Mouse (Mus musculus): ENCODE results near the gene Pnpla2. TPM values are rescaled to one million over a fixed set of nuclear protein-coding genes. Genes with fewer than 3 reads are reported as not detected.

The Pnpla2 gene
- total RNA-seq, 2 experiments from 2014 or later: 23.2 to 30.4 TPM

DNA sequence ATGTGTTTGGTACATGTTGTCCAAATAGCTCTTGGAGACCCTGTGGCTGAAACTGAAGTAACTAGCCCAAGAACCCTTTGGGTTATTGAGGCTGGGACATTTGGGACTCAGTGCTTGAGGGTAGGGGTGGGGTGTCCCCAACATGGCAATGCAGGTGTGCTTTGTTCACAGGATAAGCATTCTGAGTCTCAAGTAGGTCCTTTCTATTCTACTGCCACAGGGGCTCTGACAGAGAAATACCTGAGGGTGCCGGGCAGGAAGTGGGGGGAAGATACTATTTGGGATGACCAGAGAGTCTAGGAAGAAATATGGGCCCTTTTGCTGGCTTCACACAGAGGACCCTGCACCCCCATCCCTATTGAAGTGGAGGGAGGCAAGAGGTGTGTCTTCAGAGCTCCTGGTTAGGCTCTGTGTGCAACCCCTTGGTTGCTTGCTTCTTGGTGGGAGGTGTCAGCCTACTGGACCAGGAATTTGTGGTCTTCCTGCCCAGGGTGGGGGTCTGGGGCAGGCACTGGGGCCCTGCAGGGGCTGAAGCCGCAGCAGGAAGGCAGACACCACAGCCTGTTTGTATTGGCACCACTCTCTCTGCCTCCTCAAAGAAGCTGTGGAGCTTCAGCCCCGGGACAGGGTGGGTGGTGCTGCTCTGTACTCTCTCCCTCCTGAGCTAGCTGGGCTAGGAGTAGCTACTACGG lies 22.7 kb downstream of the Pnpla2 start:
- DNase-seq (ENCODE audit: extremely low spot score in 1 of 2, low spot score in 1 of 2): no peak

DNA sequence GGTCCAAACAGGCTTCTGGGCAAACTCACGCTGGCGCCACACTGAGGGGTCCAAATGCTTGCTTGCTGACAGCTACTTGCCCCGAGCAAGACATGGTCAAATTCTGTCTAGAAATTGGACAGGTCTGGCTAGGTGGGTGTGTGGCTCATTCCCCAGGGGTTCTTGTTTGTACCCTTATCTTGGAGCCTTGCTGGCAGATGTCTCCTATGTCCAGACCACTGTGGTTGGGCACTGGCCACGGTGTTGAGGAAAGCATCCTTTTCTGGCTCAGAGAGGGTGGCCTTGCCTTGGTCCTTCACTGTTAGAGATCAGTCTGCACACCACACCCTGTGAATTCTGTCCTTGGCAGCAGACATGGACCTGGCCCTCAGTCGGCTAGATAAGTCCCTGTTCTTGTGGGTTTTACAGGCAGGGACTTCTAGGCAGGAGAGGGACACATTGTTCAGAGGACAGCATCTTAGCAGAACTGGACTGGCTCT lies 23.3 kb downstream of the Pnpla2 start:
- no peak for DNase-seq (ENCODE audit: extremely low spot score in 1 of 2, low spot score in 1 of 2)

DNA sequence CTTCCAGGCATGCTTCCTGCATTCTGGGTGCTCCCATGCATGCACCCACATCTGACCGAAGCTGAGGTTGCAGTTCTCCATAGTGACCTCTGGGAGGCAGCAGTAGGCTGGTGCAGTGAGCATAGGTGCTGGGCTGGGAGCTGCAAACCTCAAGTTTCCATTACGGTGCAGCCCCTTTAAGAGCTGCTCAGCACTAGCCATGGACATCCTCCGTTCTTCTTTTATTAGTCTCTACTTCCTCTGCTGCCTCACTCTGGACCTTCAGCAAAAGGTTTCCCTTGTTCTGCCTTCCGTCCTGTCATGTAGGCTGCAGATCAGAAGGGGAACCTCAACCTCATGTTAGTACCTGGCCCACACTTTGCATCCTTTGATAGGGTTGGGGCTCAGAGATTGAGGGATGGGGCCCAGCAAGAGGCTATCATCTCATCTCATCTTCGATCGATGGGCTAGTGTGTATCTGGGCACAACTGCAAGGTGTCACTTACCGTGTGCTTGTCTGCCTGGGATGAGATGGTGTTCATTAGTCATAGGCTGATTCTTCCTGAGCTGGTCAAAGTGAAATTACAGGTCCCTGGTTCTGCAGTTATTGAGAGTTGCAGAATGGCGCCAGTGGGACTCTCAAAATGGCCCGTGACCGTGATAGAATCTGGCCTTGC lies 26.0 kb downstream of the Pnpla2 start:
- peak in 1 of 2 experiments; percentile 56 for DNase-seq (ENCODE audit: extremely low spot score in 1 of 2, low spot score in 1 of 2)

DNA sequence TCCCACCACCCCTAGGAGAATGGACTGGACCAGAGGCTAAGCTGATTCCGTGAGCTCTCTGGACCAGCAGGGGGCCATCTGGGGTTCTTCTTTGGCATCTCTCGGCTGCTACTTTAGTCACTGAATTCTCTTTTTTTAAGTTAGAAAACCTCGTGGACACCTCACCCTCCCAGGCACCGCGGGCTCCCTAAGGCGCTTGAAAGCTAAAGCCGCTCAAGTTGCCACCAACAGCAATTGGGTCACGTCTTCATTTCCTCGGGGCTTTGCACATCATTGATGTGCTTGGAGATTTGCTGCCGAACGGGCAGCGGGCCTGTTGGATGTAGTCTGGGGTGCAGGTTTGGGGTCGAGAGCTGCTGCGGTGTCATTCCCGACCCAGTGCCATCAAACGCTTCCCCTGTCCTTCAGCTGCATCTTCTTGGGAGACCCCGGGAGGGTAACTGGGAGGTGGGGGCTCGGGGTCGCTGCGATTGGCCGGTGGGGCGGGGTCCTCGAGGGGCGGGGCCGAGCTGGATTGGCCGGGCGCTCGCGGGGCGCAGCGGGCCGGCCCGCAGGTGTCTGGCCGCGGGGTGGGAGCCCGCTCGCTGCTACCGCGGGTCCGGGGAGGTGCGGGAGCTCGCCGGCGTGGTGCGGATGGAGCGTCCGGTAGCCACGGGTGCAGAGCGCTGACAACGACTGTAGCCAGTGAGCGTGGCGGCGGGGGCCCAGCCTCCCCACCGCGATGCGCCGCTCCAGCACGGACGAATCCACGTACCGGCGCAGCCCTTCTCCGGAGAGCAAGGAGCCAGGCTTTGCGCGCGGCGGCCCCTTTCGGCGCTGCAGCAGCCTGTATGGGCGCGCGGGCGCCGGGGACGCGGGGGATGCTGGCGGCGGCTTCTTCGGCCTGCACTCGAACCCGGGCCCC lies 26.8 kb downstream of the Pnpla2 start:
- DNase-seq (ENCODE audit: extremely low spot score in 1 of 2, low spot score in 1 of 2): no peak

DNA sequence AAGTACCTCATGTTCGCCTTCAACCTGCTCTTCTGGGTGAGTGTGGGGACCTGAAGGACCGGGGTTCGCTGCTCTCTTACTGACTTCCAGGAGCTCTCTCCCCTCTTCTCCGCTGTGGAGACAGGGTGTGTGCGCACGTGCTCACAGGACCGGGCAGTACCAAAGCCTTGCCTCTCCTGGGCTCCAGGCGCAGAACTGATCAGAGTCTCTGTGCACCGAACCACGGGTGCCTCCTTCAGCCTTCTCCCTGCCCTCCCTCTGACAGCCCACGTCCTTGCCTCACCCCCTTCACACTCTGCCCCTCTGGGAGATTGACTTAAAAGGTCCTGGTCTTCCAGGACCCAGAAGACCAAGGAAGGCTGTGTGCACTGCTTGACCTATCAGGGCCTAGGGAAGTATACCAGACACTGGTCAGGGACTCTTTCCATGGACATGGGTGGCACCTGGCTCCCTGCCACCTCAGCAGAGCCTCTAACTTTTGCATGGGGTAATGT lies 27.6 kb downstream of the Pnpla2 start:
- DNase-seq (ENCODE audit: extremely low spot score in 1 of 2, low spot score in 1 of 2): no peak

DNA sequence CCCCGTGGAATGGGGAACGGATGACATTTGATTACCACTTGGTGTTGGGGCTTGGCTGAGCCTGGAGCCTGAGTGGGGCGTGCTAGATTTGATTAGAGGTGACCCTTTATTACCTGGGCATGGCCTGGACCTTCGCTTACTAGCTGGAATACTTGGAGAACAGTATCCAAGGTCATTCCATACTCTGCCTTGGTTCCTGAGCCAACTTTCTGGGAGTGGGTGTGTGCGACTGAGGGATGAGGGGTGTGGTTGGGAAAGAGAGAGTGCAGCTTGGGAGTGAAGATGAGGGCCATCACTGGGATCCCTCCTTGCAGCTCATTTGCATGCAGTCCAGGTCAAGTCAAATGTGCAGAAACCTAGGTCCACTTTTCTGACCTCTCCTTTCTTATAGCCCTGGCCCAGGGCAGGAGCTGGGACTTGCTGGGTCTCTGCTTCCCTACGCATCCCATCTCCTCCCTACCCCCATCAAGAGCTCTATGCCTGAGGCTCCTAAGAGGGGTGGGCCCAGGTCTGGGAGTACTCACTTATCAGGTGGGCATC lies 28.2 kb downstream of the Pnpla2 start:
- no peak for DNase-seq (ENCODE audit: extremely low spot score in 1 of 2, low spot score in 1 of 2)

DNA sequence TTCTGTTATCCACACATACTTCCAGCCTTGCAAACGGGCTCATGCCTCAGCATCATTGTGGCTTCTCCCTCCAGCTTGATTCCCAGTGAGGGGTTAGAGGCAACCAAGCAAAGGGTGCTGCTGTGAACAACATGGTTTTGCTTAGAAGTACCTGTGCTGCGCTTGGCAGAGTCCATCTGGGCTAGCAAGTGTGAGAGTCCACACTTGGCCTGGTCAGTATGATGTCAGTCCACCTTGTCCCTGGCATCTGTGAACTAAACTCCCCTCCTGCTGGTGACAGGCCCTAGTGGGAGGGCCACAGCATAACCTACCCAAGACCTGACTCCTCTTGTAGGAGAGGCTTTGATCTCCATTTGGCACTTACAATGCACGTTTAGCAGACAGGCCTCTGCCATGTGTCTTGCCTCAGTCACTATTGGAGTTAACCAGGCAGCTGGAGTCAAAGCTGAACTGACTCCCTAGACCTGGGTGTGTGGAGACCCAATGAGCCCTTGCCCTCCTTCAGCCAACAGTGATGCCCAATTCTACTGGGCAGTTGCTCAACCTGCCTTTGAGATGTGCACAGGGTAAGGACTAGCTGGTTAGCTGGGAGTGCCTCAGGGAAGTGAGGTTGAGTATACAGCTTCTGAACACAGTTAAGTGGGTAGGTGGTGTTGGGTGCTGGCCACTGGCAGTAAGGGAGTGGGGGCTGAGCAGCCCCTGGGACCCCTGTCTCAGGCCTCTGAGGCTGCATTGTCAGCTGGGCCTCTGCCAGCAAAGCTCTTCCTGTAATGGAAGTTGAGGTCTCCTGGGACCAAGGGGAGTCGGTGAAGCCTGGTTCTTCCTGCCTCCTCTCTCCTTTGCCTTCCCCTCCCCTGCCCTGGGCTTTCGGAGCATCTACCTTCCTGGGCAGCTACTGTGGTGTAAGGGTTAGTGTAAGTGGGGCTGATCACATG lies 29.5 kb downstream of the Pnpla2 start:
- DNase-seq (ENCODE audit: extremely low spot score in 1 of 2, low spot score in 1 of 2): no peak

DNA sequence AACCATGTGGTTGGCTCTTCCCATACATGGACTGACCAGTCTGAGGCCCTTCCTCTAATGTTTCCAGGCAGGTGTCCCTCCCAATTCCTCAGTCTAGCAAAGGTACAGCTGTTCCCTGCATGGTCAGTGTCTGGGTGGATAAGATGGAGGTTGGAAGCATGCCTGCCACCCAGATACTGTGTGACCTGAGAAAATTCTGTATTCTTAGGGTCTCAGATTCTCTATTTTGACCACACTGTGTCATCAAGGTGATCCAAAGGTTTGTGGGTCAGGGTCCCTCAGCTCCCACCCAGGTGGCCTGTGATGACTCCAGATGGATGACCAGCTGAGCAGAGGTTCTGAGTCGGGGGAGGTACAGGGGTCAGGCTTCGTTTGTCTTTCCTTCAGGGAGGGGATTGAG lies 30.2 kb downstream of the Pnpla2 start:
- DNase-seq (ENCODE audit: extremely low spot score in 1 of 2, low spot score in 1 of 2): no peak

DNA sequence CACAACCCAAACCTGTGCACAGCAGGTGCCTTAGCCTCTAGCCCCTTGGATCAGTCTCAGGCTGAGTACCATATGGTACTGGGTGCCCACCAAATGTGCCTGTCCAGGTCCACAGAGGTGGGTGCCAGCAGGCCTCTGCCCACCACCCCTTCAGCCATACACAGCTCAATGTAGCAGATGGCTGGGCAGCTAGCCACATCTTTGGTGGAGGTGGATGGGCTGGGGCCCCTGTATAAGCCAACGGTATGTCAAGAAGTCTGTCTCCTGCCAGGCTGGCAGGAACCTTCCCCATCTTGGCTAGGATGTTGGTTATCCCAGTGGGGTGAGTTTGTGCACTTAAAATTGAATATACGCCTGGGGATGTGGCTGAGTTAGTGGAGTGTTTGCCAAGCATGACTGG lies 30.6 kb downstream of the Pnpla2 start:
- DNase-seq (ENCODE audit: extremely low spot score in 1 of 2, low spot score in 1 of 2): no peak

DNA sequence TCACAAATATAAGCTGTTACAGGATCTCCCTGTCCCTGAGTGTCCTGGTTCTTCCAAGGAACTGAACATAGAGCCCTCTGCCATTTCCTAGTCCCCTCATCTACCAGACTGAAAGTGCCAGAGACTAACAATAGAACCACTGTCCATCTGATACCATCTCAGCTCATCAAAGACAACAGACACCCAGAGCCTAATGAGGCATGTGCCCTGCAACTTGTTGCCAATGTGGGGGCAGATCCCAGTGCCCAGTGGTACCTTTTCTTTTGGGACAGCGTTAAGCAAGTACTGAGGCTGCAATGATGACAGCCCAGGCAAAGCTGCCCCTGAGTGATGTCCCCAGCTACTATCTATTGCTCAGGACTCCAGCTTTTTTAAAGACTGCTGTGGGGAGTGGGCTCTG lies 31.2 kb downstream of the Pnpla2 start:
- no peak for DNase-seq (ENCODE audit: extremely low spot score in 1 of 2, low spot score in 1 of 2)

DNA sequence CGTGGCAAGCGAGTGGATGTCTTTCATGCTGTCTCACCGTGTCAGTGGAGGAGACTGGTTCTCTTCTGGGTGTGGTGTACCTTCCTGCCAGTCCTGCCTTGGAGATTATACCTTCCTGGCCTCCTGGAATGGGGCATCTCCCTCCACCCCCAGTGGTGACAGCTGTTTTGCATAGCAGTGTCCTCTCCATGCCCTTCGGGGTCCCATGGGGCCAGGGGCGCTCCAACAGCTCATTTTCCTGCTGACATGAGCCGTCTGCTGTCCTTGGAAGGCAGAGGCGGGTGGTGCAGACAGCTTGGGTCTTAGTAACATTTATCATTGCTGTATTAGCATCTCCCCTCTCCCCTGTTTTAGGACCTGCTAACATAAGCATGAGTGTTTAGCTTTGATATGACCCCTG lies 32.1 kb downstream of the Pnpla2 start:
- DNase-seq (ENCODE audit: extremely low spot score in 1 of 2, low spot score in 1 of 2): no peak

DNA sequence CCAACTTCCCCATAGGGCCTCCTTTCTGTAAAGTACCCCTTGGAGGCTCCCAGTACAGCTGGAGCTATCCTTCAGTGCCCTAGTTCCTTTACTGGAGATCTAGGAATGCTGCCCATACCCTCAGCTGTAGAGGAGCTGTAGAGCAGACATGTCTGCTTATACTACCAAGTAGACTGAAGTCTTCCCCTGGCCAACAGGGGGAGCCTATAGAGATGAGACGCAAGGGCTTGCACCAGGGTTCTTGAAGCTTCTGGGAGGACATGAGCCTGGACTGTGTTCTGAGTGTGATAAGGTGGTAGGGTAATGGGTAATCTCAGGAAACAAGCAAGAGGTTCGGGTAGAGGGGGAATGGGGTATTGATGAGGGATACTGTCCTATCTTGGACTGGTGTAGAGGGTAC lies 36.2 kb downstream of the Pnpla2 start:
- no peak for DNase-seq (ENCODE audit: extremely low spot score in 1 of 2, low spot score in 1 of 2)

DNA sequence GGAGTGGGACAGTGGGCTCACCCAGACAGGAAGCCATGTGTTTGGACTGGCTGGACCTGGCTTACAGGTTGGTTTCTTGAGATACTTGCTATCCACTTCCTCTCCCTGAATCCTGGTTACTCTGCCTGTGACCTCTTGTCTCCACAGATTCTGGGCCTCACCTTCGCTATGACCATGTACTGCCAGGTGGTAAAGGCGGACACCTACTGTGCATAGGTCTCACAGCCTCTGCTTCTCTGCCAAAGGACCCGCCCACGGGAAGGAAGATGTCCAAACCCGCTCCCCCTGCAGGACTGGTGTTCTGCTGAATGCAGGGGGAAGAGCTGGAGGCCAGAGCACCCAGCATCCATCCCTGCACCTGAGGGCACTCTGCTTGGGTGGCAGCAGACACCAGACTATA lies 37.7 kb downstream of the Pnpla2 start:
- no peak for DNase-seq (ENCODE audit: extremely low spot score in 1 of 2, low spot score in 1 of 2)

DNA sequence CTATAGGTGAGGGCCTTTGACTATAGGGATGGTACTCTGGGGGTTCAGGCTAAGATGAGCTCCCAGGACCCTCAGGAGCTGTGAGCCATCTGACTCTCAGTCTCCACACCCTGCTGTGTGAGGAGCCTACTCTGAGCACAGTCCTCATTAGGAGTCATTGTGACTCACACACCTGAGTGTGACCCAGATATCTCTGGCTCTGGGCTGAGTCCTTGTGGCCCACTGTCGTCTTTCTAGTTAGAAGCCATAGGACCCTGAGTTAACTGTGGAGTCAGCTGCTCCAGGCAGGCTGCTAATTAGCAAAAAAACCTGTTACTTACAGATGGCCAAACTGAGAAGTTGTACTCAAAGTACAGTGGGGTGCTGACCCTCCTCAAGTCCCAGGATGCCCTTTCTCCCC lies 38.7 kb downstream of the Pnpla2 start:
- DNase-seq (ENCODE audit: extremely low spot score in 1 of 2, low spot score in 1 of 2): no peak

DNA sequence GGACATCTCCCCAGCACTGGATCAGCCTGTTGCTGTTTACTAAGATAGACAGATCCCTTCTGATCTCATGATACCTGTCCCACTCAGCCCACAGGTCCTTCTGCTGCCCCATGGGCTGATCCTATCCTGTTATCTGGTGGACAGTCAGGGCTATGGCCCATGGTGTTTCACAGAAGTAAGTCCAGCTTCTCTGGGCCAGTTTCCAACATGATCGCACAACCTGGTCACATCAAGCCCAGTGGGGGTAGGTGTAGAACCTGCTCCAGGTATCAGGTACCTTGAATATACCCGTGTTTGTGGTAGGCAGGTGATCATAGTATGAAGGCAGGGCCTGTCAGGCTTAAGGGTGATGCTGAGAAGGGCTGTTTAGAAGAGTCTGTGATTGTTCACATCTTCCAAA lies 40.4 kb downstream of the Pnpla2 start:
- no peak for DNase-seq (ENCODE audit: extremely low spot score in 1 of 2, low spot score in 1 of 2)

DNA sequence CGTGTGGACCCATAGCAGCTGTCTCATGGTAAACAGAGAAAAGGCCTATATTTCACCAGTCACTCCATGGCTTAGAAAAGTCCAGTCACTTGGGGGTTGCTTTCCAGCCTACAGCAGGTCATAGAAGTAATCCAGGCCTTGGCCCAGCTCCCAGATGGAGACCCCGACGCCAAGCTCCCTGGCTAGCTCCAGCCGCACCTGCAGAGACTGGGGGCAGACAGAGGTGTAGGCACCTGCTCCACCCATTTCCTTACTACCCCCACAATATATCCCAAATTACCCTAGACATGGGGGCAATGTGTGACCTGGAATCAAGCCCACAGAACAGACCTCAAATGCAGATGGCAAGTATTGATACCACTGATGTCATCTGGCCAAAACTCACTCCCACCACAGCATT lies 40.9 kb downstream of the Pnpla2 start:
- DNase-seq (ENCODE audit: extremely low spot score in 1 of 2, low spot score in 1 of 2): no peak

DNA sequence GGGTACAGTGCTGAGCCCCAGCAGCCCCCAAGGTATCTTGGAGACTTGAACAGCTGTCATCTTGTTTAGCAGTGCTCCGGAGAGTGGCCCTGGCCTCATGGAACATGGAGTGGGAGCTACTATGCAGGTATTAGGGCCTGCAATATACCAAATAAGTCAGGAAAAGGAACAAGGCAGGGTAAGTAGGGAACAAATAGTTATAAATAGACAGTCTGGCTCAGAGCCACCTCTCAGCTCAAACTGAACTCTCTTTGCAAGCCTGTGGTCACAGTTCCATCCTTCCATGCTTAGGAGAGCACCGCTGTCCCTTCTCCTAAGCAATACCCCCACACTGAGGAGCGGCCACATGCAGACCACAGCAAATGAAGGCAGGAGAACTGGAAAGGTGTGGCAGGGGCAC lies 42.6 kb downstream of the Pnpla2 start:
- no peak for DNase-seq (ENCODE audit: extremely low spot score in 1 of 2, low spot score in 1 of 2)

DNA sequence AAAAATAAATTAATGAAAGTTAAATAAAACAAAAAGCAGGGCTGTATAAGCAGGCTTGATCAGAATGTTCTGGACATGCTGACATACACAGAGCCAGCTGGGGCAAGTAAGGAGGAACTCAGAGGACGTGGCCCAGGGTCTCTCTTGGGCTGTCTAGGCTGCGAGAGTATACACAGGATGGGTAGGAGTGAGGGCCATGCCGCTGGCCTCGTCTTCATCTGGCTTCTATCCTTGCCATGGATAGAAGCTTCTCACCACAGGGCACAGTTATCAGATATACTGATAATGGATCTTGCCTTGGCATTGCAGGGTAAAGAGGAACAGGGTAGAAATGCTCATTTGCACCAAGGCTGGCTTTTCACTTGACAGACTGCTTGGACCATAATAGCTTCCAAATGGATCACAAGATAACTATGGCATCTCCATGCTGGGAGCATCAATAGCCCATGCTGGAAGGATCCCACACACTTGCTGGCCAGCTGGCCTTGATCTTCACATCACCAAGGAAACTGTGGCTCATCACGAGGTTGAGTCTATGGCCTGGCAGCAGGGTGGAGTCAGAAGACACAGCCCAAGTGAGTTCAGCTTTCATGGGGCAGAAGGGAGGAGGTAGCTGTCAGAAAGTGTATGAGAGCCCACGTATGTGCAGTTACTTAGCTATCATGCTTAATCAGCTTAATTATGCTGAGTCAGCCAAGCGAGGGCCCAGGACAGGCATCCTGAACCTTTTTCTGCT lies 47.0 kb downstream of the Pnpla2 start:
- DNase-seq (ENCODE audit: extremely low spot score in 1 of 2, low spot score in 1 of 2): no peak

DNA sequence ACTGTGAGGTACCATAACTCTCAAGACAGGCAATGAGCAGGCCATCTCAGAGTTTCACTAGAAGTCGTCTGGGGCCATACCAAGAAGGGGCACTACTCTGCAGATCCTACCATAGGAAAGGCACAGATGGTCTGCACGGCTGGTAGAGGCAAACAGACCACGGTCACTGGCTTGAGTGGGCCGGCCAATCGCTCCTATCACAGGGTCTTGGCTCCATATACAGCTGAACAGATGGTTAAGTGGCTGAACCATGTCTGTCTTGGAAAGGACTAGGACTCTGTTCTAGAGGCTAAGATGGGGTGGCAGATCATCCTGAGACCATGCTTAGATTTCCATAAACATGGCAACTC lies 47.5 kb downstream of the Pnpla2 start:
- no peak for DNase-seq (ENCODE audit: extremely low spot score in 1 of 2, low spot score in 1 of 2)
